Mouse (Mus musculus) heart, postnatal 0 days (tissue): ENCODE data around the gene Cdk6. TPM values are rescaled to one million over a fixed set of nuclear protein-coding genes. Genes with fewer than 3 reads are reported as not detected.
"Not testable (repeated sequence)": the region's sequence is repeated elsewhere in the genome, so short reads cannot be mapped to it uniquely, and the experiment has no call there.

Experiments
- ATAC-seq: fragments of 200-750 bp; cut with Nextera tagmentation; 2 replicates; pipeline ENCODE4 v1.8.0; 2017; ENCODE audit warnings: low read depth, moderate number of reproducible peaks, moderate library complexity; ENCODE audit not compliant: insufficient read depth
- DNase-seq: peaks from one replicate; pipeline ENCODE4 v3.0.0-alpha.2; 2016; ENCODE audit warnings: low spot score
- H3K27ac ChIP-seq: fragments of 300-500 bp; sonication (generic); 2 replicates; pipeline ENCODE4 v1.5.1; 2014; ENCODE audit warnings: low read depth, mild to moderate bottlenecking
- H3K27me3 ChIP-seq: fragments of 300-500 bp; sonication (generic); 2 replicates; pipeline ENCODE4 v1.6.1; 2014; ENCODE audit warnings: low read length, mixed read lengths; ENCODE audit not compliant: control insufficient read depth, insufficient read depth
- H3K36me3 ChIP-seq: fragments of 300-500 bp; sonication (generic); replicated peaks from 2 replicates; pipeline ENCODE4 v1.6.1; 2014; ENCODE audit warnings: low read length, mixed read lengths; ENCODE audit not compliant: control insufficient read depth, insufficient read depth
- H3K4me1 ChIP-seq: fragments of 300-500 bp; sonication (generic); 2 replicates; pipeline ENCODE4 v1.6.1; 2014; ENCODE audit warnings: antibody characterized with exemption; ENCODE audit not compliant: control insufficient read depth, insufficient read depth
- H3K4me2 ChIP-seq: fragments of 300-500 bp; sonication (generic); 2 replicates; pipeline ENCODE4 v1.6.1; 2014; ENCODE audit warnings: low read depth, mild to moderate bottlenecking, low read length, moderate library complexity
- H3K4me3 ChIP-seq: fragments of 300-500 bp; sonication (generic); 2 replicates; pipeline ENCODE4 v1.5.1; 2014; ENCODE audit warnings: low read depth, low read length
- H3K9ac ChIP-seq: fragments of 300-500 bp; sonication (generic); replicated peaks from 2 replicates; pipeline ENCODE4 v1.6.1; 2014; ENCODE audit warnings: low read depth, low read length, mixed read lengths
- H3K9me3 ChIP-seq: fragments of 300-500 bp; sonication (generic); replicated peaks from 2 replicates; pipeline ENCODE4 v1.6.1; 2016; ENCODE audit warnings: low read length; ENCODE audit not compliant: control insufficient read depth
- CTCF ChIP-seq: IDR thresholded peaks from 2 replicates; pipeline ENCODE4 v1.5.1; 2016; ENCODE audit warnings: antibody characterized with exemption, control low read depth, low read depth
- EP300 ChIP-seq: IDR thresholded peaks from 2 replicates; pipeline ENCODE4 v1.6.1; 2016; ENCODE audit warnings: antibody characterized with exemption, low read depth
- WGBS: fragments of 180-500 bp; shearing (Covaris S2); extraction: QIAGEN DNeasy Blood & Tissue Kit; methylation state at CpG from one replicate; pipeline ENCODE4 v1.1.7; 2014; 5-methylcytosine and 5-hydroxymethylcytosine counted together
- polyA plus RNA-seq: library from polyadenylated mRNA; unstranded; fragments of >200 nt; fragmentation: Nextera tagmentation; extraction: Ambion mirVana; gene quantifications from 2 replicates; pipeline ENCODE4 v1.2.1, GENCODE M21; 2015
- total RNA-seq: library from RNA; depleted of rRNA; stranded (reverse); fragments of >200 nt; gene quantifications from 2 replicates; pipeline ENCODE4 v1.2.3, GENCODE M21; 2014; ENCODE audit warnings: low replicate concordance

Cdk6 gene
- total and polyA plus RNA-seq, 2 experiments from 2014 or later, result 19.2 to 43.0 TPM

GRCm38 (mm10) chr5:3341931-3342770 lies 866 bp downstream of the Cdk6 start:
- under 1% methylated on average over 60 of the region's 60 CpGs for WGBS
- ATAC-seq, result peak; percentile 25
- H3K9me3 ChIP-seq, result no peaks in the 10 kb centered on the region
- H3K27ac ChIP-seq, result peak overlapping the region; percentile 93
- peak overlapping the region; percentile 89 for H3K9ac ChIP-seq
- H3K4me2 ChIP-seq, result peak overlapping the region; percentile 93
- TF ChIP-seq EP300 (no peak), CTCF (no peak; the same call in none of the 2 replicates)
- no peaks in the 10 kb centered on the region; the same call in 1 of the 2 replicates for H3K4me1 ChIP-seq
- no peaks in the 10 kb centered on the region for H3K36me3 ChIP-seq
- peak; percentile 38 for DNase-seq
- no peaks in the 10 kb centered on the region for H3K27me3 ChIP-seq
- H3K4me3 ChIP-seq, result peak overlapping the region; percentile 77

DNA sequence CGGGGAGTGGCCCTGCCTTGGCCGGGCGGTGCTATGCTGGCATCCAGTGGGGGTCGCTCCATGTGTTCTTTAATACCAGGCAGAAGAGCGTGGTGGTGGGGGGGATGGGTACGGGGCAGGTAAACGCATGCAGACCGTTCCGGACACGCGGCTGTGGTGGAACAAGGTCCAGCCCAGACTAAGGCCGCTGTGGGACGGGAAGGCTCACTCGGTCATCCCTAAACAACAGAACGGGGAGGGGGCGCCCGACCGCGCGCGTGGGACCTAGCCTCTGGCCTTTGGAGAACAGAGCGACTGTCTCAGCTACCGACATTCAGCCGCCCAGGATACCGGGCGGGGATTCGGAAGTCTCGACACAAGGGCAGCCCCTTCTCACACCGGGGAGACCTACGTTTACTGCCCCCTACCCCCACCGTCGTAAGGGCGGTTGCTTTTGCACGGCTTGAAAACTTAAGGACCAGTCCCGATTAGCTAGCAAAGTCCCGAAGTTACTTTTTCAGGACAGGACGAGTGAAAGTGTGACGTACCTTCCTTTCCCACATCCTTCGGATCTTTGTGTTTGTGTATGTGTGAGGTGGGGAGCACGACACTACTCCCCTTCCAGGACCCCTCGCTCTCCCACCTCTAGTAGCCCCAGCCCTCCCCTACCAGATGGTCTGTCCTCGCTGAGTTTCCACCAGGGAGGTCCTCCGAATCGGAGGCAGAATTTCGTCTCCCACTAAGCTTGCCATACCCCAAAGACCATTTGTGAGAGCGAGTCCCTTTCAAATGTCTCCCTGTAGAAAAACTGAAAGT lies 1.7 kb downstream of the Cdk6 start:
- ATAC-seq, result peak; percentile 39
- peak overlapping the region; percentile 77 for H3K4me3 ChIP-seq
- H3K27me3 ChIP-seq, result no peaks in the 10 kb centered on the region
- H3K4me1 ChIP-seq, result no peaks in the 10 kb centered on the region; the same call in 1 of the 2 replicates
- H3K4me2 ChIP-seq, result peak overlapping the region; percentile 93
- H3K9me3 ChIP-seq, result no peaks in the 10 kb centered on the region
- TF ChIP-seq CTCF (no peak), EP300 (no peak)
- H3K9ac ChIP-seq, result peak overlapping the region; percentile 89
- WGBS, result 0% methylated on average over 46 of the region's 46 CpGs
- H3K36me3 ChIP-seq, result no peaks in the 10 kb centered on the region
- DNase-seq, result peak; percentile 25
- peak overlapping the region; percentile 93 for H3K27ac ChIP-seq

- H3K9me3 ChIP-seq, result no peaks in the 10 kb centered on the region
- H3K27me3 ChIP-seq, result no peaks in the 10 kb centered on the region
- peak overlapping the region; percentile 89 for H3K9ac ChIP-seq
- H3K27ac ChIP-seq, result peak overlapping the region; percentile 93
- ATAC-seq (peak; percentile 68), DNase-seq (peak; percentile 49)
- peak overlapping the region; percentile 93 for H3K4me2 ChIP-seq
- no peaks in the 10 kb centered on the region; the same call in 1 of the 2 replicates for H3K4me1 ChIP-seq
- WGBS, result under 1% methylated on average over 35 of the region's 37 CpGs
- no peaks in the 10 kb centered on the region for H3K36me3 ChIP-seq
- peak; percentile 29 for TF ChIP-seq CTCF
- no peak for TF ChIP-seq EP300
- H3K4me3 ChIP-seq, result peak overlapping the region; percentile 77
Observed at GRCm38 (mm10) chr5:3343566-3344080, 2.3 kb downstream of the Cdk6 start.

- H3K9me3 ChIP-seq, result no peaks in the 10 kb centered on the region
- TF ChIP-seq CTCF (peak; percentile 89), EP300 (no peak)
- ATAC-seq (peak; percentile 75), DNase-seq (peak; percentile 72)
- H3K4me2 ChIP-seq, result peak overlapping the region; percentile 93
- H3K4me1 ChIP-seq, result no peaks in the 10 kb centered on the region; the same call in 1 of the 2 replicates
- peak overlapping the region; percentile 77 for H3K4me3 ChIP-seq
- peak overlapping the region; percentile 93 for H3K27ac ChIP-seq
- no peaks in the 10 kb centered on the region for H3K36me3 ChIP-seq
- no peaks in the 10 kb centered on the region for H3K27me3 ChIP-seq
- H3K9ac ChIP-seq, result peak overlapping the region; percentile 89
- WGBS, result under 1% methylated on average over 56 of the region's 58 CpGs
Observed at GRCm38 (mm10) chr5:3344081-3344631, 2.9 kb downstream of the Cdk6 start.

GRCm38 (mm10) chr5:3345540-3345939 lies 4.3 kb downstream of the Cdk6 start:
- not testable (repeated sequence) for DNase-seq, H3K27ac ChIP-seq, H3K27me3 ChIP-seq, H3K4me2 ChIP-seq, ATAC-seq, H3K36me3 ChIP-seq, H3K4me1 ChIP-seq, H3K4me3 ChIP-seq, H3K9ac ChIP-seq, H3K9me3 ChIP-seq
- 68% methylated on average over 4 of the region's 4 CpGs for WGBS

DNA sequence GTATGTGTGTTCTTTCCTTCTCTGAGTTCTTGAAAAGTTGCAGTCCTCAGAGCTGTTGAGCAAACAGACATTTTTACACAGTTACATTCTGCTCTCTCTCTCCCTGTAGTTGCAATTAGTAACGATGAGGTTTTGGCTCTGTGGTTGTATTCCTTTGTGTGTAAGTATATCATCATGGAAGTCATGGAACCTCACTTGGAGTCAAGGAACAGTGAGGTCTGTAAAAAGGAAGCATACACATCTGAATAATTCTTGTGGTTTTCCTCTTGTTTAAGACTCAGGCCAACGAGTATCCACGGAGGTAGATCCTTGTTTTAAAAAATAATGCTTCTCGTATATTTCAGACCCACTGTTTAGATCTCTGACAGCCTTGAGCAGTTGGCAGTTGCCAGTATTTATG lies 8.1 kb downstream of the Cdk6 start:
- 75% methylated on average over 4 of the region's 4 CpGs for WGBS
- H3K4me3 ChIP-seq, H3K27me3 ChIP-seq, H3K9me3 ChIP-seq, ATAC-seq, H3K27ac ChIP-seq, H3K36me3 ChIP-seq, DNase-seq, H3K9ac ChIP-seq, H3K4me1 ChIP-seq, H3K4me2 ChIP-seq: not testable (repeated sequence)

- not testable (repeated sequence) for H3K4me3 ChIP-seq, H3K9me3 ChIP-seq, H3K9ac ChIP-seq, ATAC-seq, H3K27me3 ChIP-seq, H3K36me3 ChIP-seq, DNase-seq, H3K4me2 ChIP-seq, H3K27ac ChIP-seq, H3K4me1 ChIP-seq
- WGBS, result 68% methylated on average over 4 of the region's 4 CpGs
Observed at GRCm38 (mm10) chr5:3351836-3352235, 10.6 kb downstream of the Cdk6 start.
